Mouse (Mus musculus) granulocyte monocyte progenitor cell, adult 5-6 weeks (primary cell): Measurements from ENCODE around the gene Scgb1b3. TPM values are rescaled to one million over a fixed set of nuclear protein-coding genes. Genes with fewer than 3 reads are reported as not detected.

Source experiments
- ATAC-seq: replicated peaks from 2 replicates; pipeline ENCODE4 v1.8.0; 2016; ENCODE audit warnings: mild to moderate bottlenecking, moderate TSS enrichment, inconsistent platforms; ENCODE audit not compliant: poor library complexity, severe bottlenecking
- total RNA-seq, 2 experiments: library from RNA; stranded (forward) in 1 of 2; stranded (reverse) in 1 of 2; fragments of 200-712, 200-1000 nt in 1 of 2; fragments of >200 nt in 1 of 2; fragmentation: Nextera tagmentation in 1 of 2; gene quantifications; 2 replicates each; pipeline ENCODE4 v1.2.3; 2014 to 2017

The Scgb1b3 gene
- total RNA-seq (2014; fragmentation: Nextera tagmentation) = not detected in 2 replicates
- not detected in 2 replicates for total RNA-seq (2017)

DNA sequence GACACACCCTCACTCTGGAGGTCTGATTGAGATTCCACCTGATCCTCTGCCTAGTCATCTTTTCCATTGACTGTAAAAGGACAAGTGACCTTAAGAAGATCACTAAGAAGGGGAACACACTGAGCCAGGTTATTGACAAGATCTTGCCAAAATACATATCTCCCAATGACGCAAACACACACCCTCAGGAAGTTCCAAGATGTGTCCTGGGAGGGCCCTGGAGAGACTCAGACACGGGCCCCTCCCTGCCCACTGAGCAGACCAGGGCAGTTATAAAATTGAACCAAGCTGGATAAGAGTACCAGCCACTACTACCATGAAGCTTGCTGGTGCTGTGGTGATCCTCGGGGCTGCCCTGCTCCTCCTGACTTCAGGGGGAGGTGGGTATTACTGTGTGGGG, at the start of gene Scgb1b3:
Gene Scgb1b3 (plus strand): TSS at position 301 of the 400 bp plus-strand sequence.
- ATAC-seq = no peak

DNA sequence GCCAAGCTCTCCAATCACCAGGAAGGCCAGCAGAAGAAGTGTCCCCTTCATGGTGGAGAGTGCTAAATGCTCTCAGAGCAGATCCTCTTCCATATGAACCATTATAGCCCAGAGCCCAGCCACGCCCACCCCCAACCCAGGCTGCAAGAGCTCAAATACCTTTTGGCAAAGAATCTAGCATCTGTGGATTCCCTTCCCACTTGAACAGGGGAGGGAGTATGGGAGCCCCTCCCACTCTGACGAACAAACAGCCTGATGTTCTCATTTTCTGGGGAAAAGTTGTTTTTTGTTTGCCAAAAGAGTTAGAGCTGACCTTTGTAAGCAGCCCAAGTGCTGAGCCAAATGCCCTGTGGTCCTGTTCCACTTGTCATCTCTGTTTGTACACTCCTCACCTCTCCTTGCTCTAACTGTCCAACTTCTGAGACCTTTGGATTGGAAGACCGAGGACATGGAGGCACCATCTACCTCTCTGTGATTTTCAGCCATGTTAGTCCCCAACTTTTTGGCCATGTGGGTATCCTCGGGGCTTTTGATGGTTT, 13.3 kb upstream of the Scgb1b3 start, which contains the start of gene Scgb2b3:
Gene Scgb2b3 (minus strand): TSS at position 51 of the 539 bp plus-strand sequence.
- no peak for ATAC-seq

Other genes with a start within 250 kb of the Scgb1b3 start
- not detected in 2 replicates for gene Scn1b, start 248.6 kb upstream of the Scgb1b3 start, total RNA-seq (2014; fragmentation: Nextera tagmentation)
- not detected in 2 replicates for gene Scn1b, start 248.6 kb upstream of the Scgb1b3 start, total RNA-seq (2017)
- gene Gramd1a, start 219.7 kb upstream of the Scgb1b3 start, total RNA-seq (2014; fragmentation: Nextera tagmentation) = 59.3 and 77.5 TPM in 2 replicates
- gene Gramd1a, start 219.7 kb upstream of the Scgb1b3 start, total RNA-seq (2017) = 21.2 and 36.5 TPM in 2 replicates
- not detected in 2 replicates for gene Scgb2b2, start 85.1 kb upstream of the Scgb1b3 start, total RNA-seq (2014; fragmentation: Nextera tagmentation)
- gene Scgb2b2, start 85.1 kb upstream of the Scgb1b3 start, total RNA-seq (2017) = not detected in 2 replicates
- gene Scgb1b2, start 83.8 kb upstream of the Scgb1b3 start, total RNA-seq (2014; fragmentation: Nextera tagmentation) = not detected in 2 replicates
- not detected in 2 replicates for gene Scgb1b2, start 83.8 kb upstream of the Scgb1b3 start, total RNA-seq (2017)
- gene Scgb2b3, start 13.5 kb upstream of the Scgb1b3 start, total RNA-seq (2014; fragmentation: Nextera tagmentation) = not detected in 2 replicates
- not detected in 2 replicates for gene Scgb2b3, start 13.5 kb upstream of the Scgb1b3 start, total RNA-seq (2017)